Mouse (Mus musculus) layer of hippocampus, adult 18-20 months (tissue): ENCODE results near the gene Med4. TPM values are rescaled to one million over a fixed set of nuclear protein-coding genes. Genes with fewer than 3 reads are reported as not detected.

Experiments used
- DNase-seq, 2 experiments: peaks; one replicate each; pipeline ENCODE4 v3.0.0; 2022; ENCODE audit warnings: low spot score in 2 of 2
- total RNA-seq, 2 experiments: library from RNA; stranded (reverse); gene quantifications; 2 replicates each; pipeline ENCODE4 v1.2.3; 2021

Gene Med4
- total RNA-seq, 2 experiments from 2014 or later: 30.4 to 36.9 TPM

DNA sequence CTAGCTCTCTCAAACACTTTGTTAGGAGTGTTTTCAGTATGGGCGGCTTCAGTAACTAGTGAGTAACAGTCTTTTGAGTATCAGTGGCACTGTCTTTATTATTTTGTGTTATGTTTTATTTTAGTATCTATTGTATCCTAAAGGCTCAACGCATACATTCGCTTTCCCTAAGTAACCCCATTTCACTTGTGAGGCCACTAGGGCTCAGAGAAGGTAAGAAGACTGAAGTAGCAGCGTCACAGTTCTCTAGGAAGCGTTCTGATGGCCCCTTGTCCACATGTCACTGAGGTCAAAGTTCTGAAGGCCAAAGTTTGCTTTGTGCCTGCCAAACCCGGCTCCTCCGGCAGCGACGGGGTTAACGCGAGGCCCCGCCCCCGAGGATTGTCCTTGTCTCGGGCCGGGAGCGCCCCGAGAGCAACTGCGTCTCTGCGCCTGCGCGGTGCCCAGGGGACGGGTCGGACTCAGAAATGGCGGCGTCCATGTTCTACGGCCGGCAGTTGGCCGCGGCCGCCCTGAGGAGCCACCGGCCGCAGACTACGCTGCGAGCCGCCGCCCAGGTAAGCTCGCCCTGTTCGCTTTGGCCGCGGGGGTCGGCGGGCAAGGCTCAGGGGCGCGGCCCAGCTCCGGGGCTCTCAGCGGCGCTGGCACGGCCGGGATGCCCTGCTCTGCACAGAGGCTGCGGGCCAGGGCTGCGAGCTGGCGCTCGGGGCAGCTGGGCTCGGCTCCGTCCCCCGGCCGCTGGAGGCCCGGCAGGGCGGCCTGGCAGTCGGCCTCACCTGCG, 42.7 kb downstream of the Med4 start:
- DNase-seq: peak; percentile 88 to 94

GRCm38 (mm10) chr14:73553122-73553696, 43.4 kb downstream of the Med4 start:
- DNase-seq: no peak

Other genes starting within 250 kb of the Med4 start
- 10 to 100 TPM; 32.8 to 37.1 TPM for gene Rb1, start 184.2 kb upstream of the Med4 start, total RNA-seq
- 1,000 to 10,000 TPM; 1,015 to 1,046 TPM for gene Itm2b, start 124.7 kb upstream of the Med4 start, total RNA-seq
- gene Sucla2, start 15.3 kb downstream of the Med4 start, total RNA-seq: 100 to 1,000 TPM; 150 to 153 TPM
- 1 to 10 TPM; 6.2 to 6.3 TPM for gene Nudt15, start 38.2 kb downstream of the Med4 start, total RNA-seq
- gene Gm21750, start 151.2 kb downstream of the Med4 start, total RNA-seq: not detected